Mouse (Mus musculus): ENCODE results near the gene Klrb1c. TPM values are rescaled to one million over a fixed set of nuclear protein-coding genes. Genes with fewer than 3 reads are reported as not detected.
"Not testable (repeated sequence)": the region's sequence is repeated elsewhere in the genome, so short reads cannot be mapped to it uniquely, and the experiment has no call there.

Klrb1c gene
- not detected for total RNA-seq (2018; cell fraction: chromatin; rRNA removed)
- not detected for total RNA-seq (2018; cell fraction: cytosol; rRNA removed)
- not detected for total RNA-seq (2018; cell fraction: nucleus; rRNA removed)
- polyA plus RNA-seq (2018), result 0.22 TPM in 1 of 3 replicates, not detected in the others

GRCm38 (mm10) chr6:128789115-128789514 lies at the start of gene Klrb1c:
Klrb1c (minus strand) TSS chr6:128789215.
- WGBS (ENCODE audit: missing documents), result 95% methylated on average over 2 of the region's 2 CpGs
- Histone ChIP-seq H3K27ac (no peak within 1 kb of the TSS), H3K4me3 (ENCODE audit: inconsistent target) (no peak within 1 kb of the TSS), H3K36me3 (ENCODE audit: inconsistent target) (no peaks in the 10 kb centered on the region), H3K79me2 (ENCODE audit: inconsistent target) (no peaks in the 10 kb centered on the region)

GRCm38 (mm10) chr6:128837454-128838341 lies 48.7 kb upstream of the Klrb1c start:
- Histone ChIP-seq H3K27ac (peak overlapping the region; percentile 92; the same call in 1 of the 2 replicates), H3K4me3 (ENCODE audit: inconsistent target) (peak overlapping the region; percentile 87), H3K36me3 (ENCODE audit: inconsistent target) (no peaks in the 10 kb centered on the region), H3K79me2 (ENCODE audit: inconsistent target) (no peaks in the 10 kb centered on the region)
- 11% methylated on average over 13 of the region's 14 CpGs for WGBS (ENCODE audit: missing documents)

GRCm38 (mm10) chr6:128836955-128837334 lies 47.9 kb upstream of the Klrb1c start:
- Histone ChIP-seq H3K79me2 (ENCODE audit: inconsistent target) (no peaks in the 10 kb centered on the region), H3K4me3 (ENCODE audit: inconsistent target) (no peak overlapping the region)
- 94% methylated on average over 6 of the region's 6 CpGs for WGBS (ENCODE audit: missing documents)

GRCm38 (mm10) chr6:128836191-128836954 lies 47.4 kb upstream of the Klrb1c start:
- no peaks in the 10 kb centered on the region for H3K36me3 ChIP-seq (ENCODE audit: inconsistent target)
- WGBS (ENCODE audit: missing documents), result 44% methylated on average over 7 of the region's 8 CpGs
- H3K4me3 ChIP-seq (ENCODE audit: inconsistent target), result no peak overlapping the region
- no peaks in the 10 kb centered on the region for H3K79me2 ChIP-seq (ENCODE audit: inconsistent target)
- H3K27ac ChIP-seq, result no peak overlapping the region

More at GRCm38 (mm10) chr6:128836955-128837334, 47.9 kb upstream of the Klrb1c start:
- Histone ChIP-seq H3K36me3 (ENCODE audit: inconsistent target) (no peaks in the 10 kb centered on the region), H3K27ac (no peak overlapping the region)

- WGBS (ENCODE audit: missing documents), result 61% methylated on average over 4 of the region's 4 CpGs
- no peaks in the 10 kb centered on the region for H3K36me3 ChIP-seq (ENCODE audit: inconsistent target)
- H3K4me3 ChIP-seq (ENCODE audit: inconsistent target), result no peak overlapping the region
- no peaks in the 10 kb centered on the region for H3K79me2 ChIP-seq (ENCODE audit: inconsistent target)
- H3K27ac ChIP-seq, result no peak overlapping the region
These were observed 46.6 kb upstream of the Klrb1c start for GRCm38 (mm10) chr6:128835571-128835970.

GRCm38 (mm10) chr6:128833046-128833445 lies 44.0 kb upstream of the Klrb1c start:
- H3K36me3 ChIP-seq (ENCODE audit: inconsistent target), result no peaks in the 10 kb centered on the region
- 72% methylated on average over 10 of the region's 10 CpGs for WGBS (ENCODE audit: missing documents)
- no peaks in the 10 kb centered on the region for H3K79me2 ChIP-seq (ENCODE audit: inconsistent target)
- H3K27ac ChIP-seq, result no peak overlapping the region
- no peak overlapping the region for H3K4me3 ChIP-seq (ENCODE audit: inconsistent target)

GRCm38 (mm10) chr6:128829837-128830236 lies 40.8 kb upstream of the Klrb1c start:
- Histone ChIP-seq H3K27ac (no peak overlapping the region), H3K4me3 (ENCODE audit: inconsistent target) (no peak overlapping the region), H3K36me3 (ENCODE audit: inconsistent target) (no peaks in the 10 kb centered on the region), H3K79me2 (ENCODE audit: inconsistent target) (no peaks in the 10 kb centered on the region)
- 30% methylated on average over 4 of the region's 4 CpGs for WGBS (ENCODE audit: missing documents)

- Histone ChIP-seq H3K4me3 (ENCODE audit: inconsistent target) (no peak overlapping the region), H3K27ac (no peak overlapping the region), H3K79me2 (ENCODE audit: inconsistent target) (no peaks in the 10 kb centered on the region), H3K36me3 (ENCODE audit: inconsistent target) (no peaks in the 10 kb centered on the region)
- 47% methylated on average over 3 of the region's 3 CpGs for WGBS (ENCODE audit: missing documents)
These were observed 37.8 kb upstream of the Klrb1c start for GRCm38 (mm10) chr6:128826781-128827180.

- no peaks in the 10 kb centered on the region for H3K79me2 ChIP-seq (ENCODE audit: inconsistent target)
- H3K36me3 ChIP-seq (ENCODE audit: inconsistent target), result no peaks in the 10 kb centered on the region
- no peak within 1 kb of the TSS for H3K27ac ChIP-seq
- no peak within 1 kb of the TSS for H3K4me3 ChIP-seq (ENCODE audit: inconsistent target)
- 74% methylated on average over 6 of the region's 6 CpGs for WGBS (ENCODE audit: missing documents)
These were observed 37.1 kb upstream of the Klrb1c start, which contains the start of the genes Gm44511 and Klrb1b for GRCm38 (mm10) chr6:128826132-128826531. Gm44511 (minus strand) TSS chr6:128826315. Klrb1b (minus strand) TSS chr6:128826331.

GRCm38 (mm10) chr6:128818083-128818802 lies 29.2 kb upstream of the Klrb1c start:
- no peak overlapping the region for H3K27ac ChIP-seq
- WGBS (ENCODE audit: missing documents), result 85% methylated on average over 4 of the region's 4 CpGs
- no peaks in the 10 kb centered on the region for H3K36me3 ChIP-seq (ENCODE audit: inconsistent target)
- no peaks in the 10 kb centered on the region for H3K79me2 ChIP-seq (ENCODE audit: inconsistent target)
- H3K4me3 ChIP-seq (ENCODE audit: inconsistent target), result no peak overlapping the region

- Histone ChIP-seq H3K79me2 (ENCODE audit: inconsistent target) (no peaks in the 10 kb centered on the region), H3K36me3 (ENCODE audit: inconsistent target) (no peaks in the 10 kb centered on the region), H3K27ac (no peak overlapping the region), H3K4me3 (ENCODE audit: inconsistent target) (no peak overlapping the region)
- WGBS (ENCODE audit: missing documents), result 82% methylated on average over 5 of the region's 5 CpGs
These were observed 19.5 kb upstream of the Klrb1c start for GRCm38 (mm10) chr6:128808532-128808931.

- Histone ChIP-seq H3K79me2 (ENCODE audit: inconsistent target) (no peaks in the 10 kb centered on the region), H3K4me3 (ENCODE audit: inconsistent target) (no peak overlapping the region), H3K36me3 (ENCODE audit: inconsistent target) (no peaks in the 10 kb centered on the region), H3K27ac (no peak overlapping the region)
- WGBS (ENCODE audit: missing documents), result 72% methylated on average over 3 of the region's 3 CpGs
These were observed 18.0 kb upstream of the Klrb1c start for GRCm38 (mm10) chr6:128807021-128807420.

- not testable (repeated sequence) for H3K27ac ChIP-seq; H3K36me3 ChIP-seq (ENCODE audit: inconsistent target); H3K4me3 ChIP-seq (ENCODE audit: inconsistent target); H3K79me2 ChIP-seq (ENCODE audit: inconsistent target)
- WGBS (ENCODE audit: missing documents), result 73% methylated on average over 7 of the region's 7 CpGs
These were observed 16.0 kb upstream of the Klrb1c start for GRCm38 (mm10) chr6:128804823-128805640.

Measured in macrophage (primary cell).